Mouse (Mus musculus): ENCODE measurements around the gene Apobec2. TPM values are rescaled to one million over a fixed set of nuclear protein-coding genes. Genes with fewer than 3 reads are reported as not detected.
"Not testable (repeated sequence)": the region's sequence is repeated elsewhere in the genome, so short reads cannot be mapped to it uniquely, and the experiment has no call there.

Apobec2 gene
- total RNA-seq (2015) (0.45 TPM in 1 of 2 replicates, not detected in the other), total RNA-seq (2017) (0.20 TPM in 1 of 2 replicates, not detected in the other)

DNA sequence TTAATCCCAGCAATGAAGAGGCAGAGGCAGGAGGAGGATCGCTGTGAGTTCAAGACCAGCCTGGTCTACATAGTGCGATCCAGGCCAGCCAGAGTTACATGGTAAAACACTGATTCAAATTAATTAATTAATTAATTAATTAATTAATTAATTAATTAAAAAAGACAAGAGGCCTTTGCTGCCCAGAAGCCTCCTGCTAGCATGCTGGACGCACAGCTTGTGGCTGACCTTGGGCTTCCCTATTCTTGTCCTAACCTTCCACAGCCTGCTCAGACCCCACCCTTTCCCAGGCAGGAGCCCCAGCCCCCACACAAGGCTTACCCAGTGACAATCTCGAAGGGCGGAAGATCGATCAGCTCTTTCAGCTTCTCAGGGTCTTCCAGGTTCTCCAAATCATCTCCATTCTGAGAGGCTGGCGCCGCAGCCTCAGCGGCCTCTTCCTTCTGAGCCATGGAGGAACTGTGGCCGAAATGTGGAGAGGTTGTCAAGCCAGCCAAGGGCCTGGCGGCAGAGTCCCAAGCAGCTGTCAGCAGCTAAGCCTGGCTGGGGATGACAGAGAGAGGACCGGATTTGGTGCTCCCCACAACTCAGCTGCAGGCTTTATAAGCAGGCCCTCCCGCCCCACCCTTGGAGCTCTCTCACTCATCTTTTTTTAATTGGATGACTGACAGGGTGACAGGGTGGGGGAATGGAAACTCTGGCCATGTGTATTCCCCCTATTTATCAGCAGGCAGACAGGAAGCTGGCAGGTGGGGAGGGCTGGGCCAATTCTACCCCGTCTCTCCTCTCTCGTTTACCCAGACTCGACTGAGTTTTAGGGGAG lies at the start of gene Apobec2:
TSS of gene Apobec2 (minus strand) at position 773 of the 823 bp plus-strand sequence.
- ATAC-seq (ENCODE audit: poor library complexity, severe bottlenecking): no peak

DNA sequence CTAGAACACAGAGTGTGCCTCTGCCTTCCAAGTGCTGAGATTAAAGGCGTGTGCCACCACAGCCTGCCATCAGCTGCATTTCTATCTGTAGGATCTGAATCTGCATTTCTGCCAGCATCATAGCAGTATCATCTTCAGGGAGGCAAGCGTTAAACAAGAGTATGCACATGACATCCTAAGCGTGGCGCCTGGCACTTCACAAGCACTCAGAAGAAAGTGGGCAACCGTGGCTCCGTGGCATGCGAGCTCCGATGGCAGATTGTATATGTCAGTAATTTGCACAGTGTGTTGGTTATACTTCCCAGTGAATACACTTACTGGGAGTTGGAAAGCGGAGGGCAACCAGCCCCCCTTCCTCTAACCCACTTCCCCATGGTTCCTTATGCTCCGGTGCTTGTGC lies 47.2 kb upstream of the Apobec2 start:
- no peak for ATAC-seq (ENCODE audit: poor library complexity, severe bottlenecking)

DNA sequence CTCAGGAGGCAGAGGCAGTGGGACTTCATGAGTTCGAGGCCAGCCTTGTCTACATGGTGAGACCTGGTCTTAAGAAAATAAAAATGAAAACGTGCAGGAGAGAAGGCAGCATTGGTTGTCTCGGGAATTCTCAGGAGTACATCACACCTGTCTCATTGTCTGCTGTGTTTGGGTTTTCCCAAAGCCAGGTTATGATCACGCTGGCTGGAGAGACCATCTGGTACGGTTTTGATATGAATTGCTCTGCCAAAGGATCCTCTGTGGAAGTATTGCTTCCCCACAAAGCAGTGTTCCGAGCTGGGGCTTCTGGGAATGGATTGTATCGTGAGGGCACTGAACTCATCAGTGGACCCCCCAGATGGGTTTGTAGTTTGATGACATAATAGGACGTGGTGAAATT lies 42.7 kb upstream of the Apobec2 start:
- no peak for ATAC-seq (ENCODE audit: poor library complexity, severe bottlenecking)

DNA sequence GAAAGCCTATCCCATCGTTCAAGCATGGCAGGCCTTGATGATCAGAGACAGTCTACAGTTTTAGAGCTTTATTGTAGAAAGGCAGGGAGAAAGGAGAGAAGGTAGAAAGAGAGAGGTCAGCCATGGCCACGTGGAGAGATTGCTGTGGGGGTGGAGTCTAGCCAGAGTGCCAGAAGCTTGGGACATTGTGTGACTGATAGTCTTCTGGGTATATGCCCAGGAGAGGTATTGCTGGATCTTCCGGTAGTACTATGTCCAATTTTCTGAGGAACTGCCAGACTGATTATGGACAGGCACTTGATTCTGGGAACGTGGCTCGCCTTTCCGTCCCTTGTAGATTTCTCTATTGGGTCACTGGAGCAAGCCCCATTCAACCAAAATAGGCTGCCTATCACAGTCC lies 41.6 kb upstream of the Apobec2 start:
- ATAC-seq (ENCODE audit: poor library complexity, severe bottlenecking): not testable (repeated sequence)

DNA sequence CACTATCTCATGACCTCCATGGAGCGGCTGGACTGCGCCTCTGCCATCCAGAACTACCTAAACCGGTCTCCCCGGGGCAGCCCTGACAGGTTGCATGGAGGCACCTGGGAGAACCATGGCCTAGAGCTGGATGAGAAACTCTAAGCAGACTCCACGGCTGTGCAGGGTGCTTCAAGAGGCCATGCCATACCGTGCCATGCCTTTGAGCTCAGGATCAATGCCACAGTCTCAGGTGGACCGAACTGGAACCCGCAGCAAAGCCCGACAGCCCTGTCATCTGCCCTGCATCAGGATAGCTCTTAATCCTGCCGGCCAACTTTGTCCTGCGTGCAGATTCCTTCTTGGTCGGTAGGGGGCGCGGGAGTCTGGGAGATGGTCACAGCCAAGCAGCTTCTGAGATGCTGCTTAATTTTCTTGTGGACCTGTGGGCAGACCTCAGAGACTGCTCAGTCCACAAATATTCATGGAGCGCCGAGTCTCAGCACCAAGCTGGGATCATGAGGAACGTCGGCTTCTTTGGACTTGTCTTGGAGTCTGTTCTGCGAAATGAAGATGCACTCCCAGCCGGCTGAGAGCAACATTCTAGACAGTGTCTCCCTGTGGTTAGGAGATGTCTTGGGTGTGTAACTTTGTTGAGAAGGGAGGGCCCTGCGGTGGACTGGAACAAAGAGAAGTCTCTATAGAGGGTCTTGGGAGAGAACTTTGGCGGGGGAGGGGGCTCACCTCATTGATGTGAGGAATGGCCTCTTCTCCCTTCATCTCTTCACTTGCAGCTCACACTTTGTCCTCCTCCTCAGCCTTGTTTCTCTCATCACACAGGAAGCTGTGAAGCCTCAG lies 34.9 kb upstream of the Apobec2 start:
- peak; percentile 85 for ATAC-seq (ENCODE audit: poor library complexity, severe bottlenecking)

DNA sequence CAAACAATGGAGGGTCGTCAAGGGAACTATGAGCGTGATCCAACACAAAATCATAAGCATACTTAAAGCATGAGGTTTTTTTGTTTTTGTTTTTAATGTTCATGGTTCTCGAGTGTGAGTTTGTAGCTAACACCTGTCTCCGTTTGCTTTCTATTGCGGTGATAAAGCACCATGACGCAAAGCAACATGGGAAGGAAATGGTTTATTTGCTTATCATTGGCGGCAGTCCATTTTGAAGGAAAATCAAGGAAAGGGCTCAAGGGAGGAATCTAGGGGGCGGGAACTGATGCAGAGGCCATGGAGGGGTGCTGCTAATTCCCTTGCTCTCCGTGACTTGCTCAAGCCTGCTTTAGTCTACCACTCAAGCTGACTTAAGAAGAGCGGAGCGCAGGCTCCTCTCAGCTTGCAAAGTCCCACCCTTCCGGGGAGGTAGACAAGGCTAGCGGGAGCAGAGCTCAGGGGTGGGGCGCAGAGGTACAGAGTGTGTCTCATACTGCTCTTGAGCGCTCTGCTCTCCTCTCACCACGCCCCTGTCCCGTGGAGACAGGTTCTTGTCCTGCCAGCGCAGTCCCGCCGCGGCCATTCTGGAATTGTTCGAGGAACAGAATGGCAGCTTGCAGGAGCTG lies 34.2 kb upstream of the Apobec2 start:
- no peak for ATAC-seq (ENCODE audit: poor library complexity, severe bottlenecking)

DNA sequence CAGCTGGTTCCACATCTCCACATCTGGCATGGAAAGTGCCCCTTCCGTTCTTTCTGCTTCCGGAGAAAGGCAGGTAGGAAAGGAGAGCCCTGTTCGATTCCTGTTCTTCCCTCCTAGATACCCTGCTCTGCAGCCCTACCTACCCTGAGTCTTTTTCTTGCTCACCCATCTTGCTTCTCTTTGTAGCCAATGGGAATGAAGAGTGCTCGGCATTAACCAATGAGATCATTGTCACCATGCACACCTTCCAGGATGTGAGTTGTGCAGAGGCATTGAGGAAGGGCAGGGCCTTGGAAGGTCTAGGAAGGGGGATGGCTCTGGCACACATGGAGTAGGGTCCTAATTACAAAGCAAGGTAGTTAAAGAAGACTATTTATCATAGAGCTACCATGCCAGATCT lies 30.7 kb upstream of the Apobec2 start:
- ATAC-seq (ENCODE audit: poor library complexity, severe bottlenecking): no peak

DNA sequence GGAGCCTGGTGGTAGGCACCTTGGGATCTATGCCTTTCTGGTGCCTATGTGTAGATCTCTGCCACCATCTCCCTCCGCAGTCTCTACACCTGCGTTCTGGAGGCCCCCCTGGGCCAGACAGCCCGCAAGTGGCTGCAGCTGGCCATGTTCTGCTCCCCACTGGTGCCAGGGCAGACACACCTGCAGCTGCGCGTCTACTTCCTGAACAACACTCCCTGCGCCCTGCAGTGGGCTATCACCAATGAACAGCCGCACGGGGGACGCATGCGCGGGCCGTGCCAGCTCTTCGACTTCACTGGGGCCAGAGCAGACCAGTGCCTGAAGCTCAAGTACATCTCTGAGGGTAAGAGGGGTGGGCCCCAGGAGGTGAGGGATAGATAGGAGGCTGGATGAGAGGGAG lies 29.4 kb upstream of the Apobec2 start:
- ATAC-seq (ENCODE audit: poor library complexity, severe bottlenecking): peak; percentile 45

DNA sequence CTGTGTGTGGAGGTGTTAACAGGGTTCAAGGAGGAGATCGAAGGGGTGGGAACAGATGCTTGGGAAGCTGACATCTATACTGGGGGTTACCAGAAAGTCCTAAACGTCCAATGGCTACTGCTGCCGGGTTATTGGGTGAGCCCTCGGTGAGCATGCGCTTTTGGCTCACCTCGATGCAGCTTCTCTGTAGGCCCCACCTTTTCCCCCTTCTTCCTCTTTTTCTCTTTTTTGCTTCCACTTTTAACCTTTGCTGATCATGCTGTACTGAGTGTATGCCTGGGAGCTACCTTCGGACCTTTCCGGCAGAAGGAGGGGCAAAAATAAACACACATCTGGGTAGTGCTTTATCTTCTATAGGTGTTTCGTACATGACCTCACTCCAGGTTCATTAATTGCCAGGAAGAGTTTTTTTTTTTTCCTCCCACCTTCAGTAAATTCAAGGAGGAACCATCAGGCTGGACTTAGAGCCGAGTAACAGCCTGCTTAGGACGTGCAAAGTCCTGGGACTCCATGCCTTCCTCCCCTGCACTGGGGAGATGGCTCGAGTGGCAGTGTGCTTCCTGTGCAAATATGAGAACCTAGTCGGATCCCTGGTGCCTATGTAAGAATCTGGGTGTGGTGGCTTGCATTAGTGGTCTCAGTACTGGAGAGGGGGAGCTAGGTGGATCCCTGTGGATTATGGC lies 25.4 kb upstream of the Apobec2 start:
- ATAC-seq (ENCODE audit: poor library complexity, severe bottlenecking): peak; percentile 79

DNA sequence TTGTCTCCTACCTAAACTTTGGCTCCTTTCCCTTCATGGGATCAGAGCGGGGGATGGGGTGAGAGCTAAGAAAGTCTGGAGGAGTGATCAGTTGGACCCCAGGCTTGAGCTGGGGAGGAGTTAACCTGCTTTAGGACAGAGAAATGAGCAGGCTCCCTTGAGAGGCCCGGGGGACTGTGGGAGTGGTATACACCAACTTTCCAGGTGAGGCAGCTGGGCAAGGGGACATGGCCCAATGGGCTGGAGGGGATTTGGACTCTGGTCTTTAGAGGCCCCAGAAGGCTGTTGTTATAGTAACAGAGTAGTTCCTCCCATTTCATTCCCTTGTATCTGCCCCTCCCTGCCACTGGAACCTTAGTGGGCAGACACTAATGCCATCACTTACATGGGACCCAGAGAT lies 23.2 kb upstream of the Apobec2 start:
- no peak for ATAC-seq (ENCODE audit: poor library complexity, severe bottlenecking)

DNA sequence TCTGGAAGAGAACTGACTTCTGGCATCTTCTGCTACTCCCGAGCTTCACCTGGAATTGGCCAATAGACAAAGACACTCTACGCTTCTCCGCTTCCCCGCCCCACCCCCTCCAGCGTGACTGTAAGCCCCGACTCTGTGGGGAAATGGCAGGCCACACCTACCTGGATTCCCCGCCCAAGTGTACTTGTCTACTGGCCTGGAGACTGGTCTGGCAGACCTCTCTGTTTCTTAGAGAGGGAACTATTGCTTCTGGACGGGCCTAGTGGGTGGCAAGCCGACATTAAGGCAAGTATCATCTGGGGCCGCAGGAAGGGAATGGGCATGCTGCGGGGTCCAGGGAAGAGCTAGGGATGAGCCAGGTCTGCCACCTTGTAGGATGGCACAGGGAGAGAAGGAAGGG lies 22.0 kb upstream of the Apobec2 start, which contains the start of gene Unc5cl:
TSS of gene Unc5cl (plus strand) at position 214 of the 400 bp plus-strand sequence.
- ATAC-seq (ENCODE audit: poor library complexity, severe bottlenecking): no peak

DNA sequence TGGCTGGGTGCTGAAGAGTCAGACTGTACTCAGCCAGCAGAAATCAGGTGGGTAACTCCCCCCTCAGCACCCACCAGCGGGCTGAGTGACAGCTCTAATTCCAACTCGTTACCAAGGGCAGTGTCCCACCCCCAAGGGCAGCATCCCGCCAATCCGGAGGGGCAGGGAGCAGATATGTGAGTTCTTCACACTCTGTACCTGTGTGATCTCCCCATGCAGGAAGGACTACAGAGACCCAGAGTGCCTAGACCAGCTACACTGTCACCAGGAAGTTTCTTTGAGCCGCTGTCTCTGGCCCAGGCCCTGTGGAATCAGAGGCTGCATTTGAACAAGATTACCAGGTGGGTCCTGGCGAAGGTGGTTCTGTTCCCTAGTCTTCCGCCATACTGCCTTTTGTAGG lies 21.5 kb upstream of the Apobec2 start:
- no peak for ATAC-seq (ENCODE audit: poor library complexity, severe bottlenecking)

DNA sequence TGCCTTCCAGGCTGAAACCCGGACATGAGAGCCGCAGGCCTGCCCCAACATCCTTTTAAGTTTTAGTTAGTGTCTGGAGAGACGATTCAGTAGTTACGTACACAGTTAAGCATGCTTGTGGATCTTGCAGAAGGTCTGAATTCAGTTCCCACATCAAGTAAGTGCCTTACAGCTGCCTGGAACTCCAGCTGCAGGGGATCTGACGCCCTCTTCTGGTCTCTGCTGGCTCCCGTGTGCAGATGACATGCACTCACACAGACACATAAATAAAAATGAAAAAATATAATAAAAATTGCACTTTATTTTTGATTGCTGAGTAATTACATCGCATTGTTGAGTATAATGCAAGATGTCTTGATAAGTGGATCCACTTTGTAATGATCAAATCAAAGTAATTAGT lies 20.8 kb upstream of the Apobec2 start:
- ATAC-seq (ENCODE audit: poor library complexity, severe bottlenecking): no peak

DNA sequence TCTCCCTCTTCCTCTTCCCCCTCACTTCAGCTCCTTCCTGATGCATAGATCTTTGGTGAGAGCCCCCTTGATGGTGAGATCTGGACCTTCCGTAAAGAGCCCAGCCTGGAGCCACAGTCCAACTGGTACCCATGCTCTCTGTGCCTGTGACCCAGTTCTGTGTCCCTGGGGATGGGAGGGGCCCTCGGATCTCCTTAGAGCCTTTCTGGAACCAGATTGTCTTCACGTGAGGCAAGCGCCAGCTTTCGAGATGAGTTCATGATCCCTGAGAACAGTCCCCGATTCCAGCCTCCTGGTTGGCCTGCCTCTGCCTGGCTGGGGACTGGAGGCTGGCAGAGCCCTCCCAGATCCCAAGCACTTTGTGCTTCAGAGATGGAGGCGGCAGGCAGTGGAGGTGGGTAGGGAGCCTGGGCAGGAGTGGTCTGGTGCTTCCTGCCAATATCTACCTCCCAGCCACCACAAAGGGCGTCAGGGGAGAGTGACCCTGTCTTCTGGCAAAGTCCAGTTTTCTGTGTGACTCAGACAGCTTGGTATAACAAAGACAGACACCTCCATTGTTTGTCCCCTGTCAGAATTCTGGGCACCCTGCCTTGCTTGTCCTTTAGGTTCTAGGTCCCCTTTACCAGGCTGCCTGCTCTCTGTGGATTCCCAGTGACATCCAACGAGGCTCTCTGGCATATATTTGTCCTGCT lies 19.2 kb upstream of the Apobec2 start:
- 0 out of 2 replicates have a peak, but pooled peaks have one; percentile 4 for ATAC-seq (ENCODE audit: poor library complexity, severe bottlenecking)

DNA sequence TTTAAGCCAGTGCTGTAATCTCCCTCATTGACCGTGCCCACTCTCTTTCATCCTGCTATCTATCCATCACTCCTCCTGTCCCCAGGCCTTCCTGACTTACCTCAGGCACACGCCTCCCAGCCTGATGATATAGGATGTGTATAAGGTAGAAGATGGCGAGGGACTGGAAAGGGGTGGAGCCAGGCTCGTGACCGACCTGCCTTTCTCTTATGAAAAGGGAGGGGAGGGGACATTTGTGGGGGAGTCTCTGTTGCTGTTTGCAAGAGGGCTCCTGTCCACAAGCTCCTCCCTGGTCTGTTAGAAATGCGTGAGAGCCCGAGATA lies 18.6 kb upstream of the Apobec2 start, which contains the start of gene Tspo2:
TSS of gene Tspo2 (minus strand) at position 170 of the 323 bp plus-strand sequence.
- peak; percentile 28; the same call in 1 of the 2 replicates for ATAC-seq (ENCODE audit: poor library complexity, severe bottlenecking)

DNA sequence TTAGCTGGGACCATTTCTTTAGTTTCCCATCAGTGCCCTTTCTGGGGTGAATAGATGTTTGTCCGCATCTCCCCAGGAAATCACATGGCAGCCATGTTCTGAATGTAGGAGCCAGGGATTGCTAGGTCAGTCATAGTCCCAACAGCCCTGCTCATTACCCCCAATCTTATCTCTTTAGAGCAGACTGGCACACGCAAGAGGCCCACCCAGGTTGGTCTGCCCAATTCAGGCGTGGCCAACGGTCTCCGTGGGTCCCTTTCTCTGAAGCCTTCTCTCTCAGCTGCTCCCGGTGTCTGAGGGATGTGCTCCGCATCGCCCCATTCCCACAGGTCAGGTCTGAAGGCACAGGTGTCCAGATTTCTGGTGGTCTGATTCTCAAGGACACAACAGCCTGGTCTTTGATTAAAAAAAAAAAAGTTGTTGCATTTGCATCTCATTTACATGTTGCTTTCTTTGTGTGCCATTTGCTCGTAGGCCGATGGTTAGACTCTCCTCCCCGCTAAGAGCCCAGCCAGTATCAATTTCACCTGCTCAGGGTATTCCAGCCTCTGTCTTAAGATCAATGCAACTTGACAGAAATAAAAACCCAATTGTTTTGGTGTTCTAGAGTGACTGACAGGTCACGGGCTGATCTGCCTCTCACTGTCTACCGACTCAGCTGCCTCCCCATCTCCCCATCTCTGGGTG lies 18.1 kb upstream of the Apobec2 start:
- ATAC-seq (ENCODE audit: poor library complexity, severe bottlenecking): peak; percentile 69

DNA sequence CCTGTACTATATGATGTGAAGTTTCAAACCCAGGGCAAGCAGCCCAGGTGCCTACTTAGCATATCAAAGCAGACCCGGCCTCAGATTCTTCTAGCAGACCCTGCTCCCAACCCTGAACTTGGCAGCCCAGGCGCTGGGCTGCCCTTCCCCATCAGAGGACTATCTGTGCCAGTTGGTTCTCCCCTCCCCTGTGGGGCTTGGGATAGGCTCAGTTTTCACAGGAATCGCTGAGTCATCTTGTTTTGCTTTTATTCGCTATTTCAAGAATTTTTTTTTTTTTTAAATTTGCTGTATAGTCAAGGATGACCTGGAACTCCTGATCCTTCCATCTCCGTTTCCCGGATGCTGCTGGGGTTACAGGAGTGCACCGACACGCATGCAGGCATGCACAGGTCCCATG lies 14.9 kb upstream of the Apobec2 start:
- ATAC-seq (ENCODE audit: poor library complexity, severe bottlenecking): no peak

DNA sequence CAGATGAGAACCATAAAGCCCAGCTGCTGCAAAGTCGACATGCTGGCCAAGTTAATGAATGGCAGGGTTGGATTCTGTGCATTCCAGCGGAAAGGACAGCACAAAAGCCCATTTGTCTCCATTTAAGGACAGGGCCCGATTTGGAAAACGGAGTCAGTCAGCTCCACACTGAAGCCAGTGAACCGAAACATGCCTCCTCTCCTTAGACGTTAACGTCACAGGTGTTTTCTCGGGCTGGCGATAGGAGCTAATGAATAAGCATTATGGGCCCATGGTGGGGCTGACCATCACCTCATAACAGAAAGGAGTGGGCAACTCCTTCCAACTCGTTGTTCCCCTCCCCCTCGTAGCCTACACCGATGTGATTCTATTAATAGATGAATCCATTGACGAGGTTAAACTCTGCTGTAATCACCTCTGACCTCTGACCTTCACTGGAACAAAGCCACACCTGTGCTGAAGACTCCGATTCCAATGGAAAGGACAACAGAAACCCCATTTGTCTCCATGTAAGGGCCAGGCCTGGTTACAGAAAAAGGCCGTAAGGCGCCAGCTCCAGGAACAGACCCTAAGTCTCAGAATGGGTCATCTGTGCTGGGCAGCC lies 10.9 kb upstream of the Apobec2 start:
- no peak for ATAC-seq (ENCODE audit: poor library complexity, severe bottlenecking)

Data from megakaryocyte, adult 5-6 weeks (primary cell).